Mouse (Mus musculus) hindbrain, embryonic 16.5 days (tissue): Measurements from ENCODE around the gene Rpl18a. TPM values are rescaled to one million over a fixed set of nuclear protein-coding genes. Genes with fewer than 3 reads are reported as not detected.
"Not testable (repeated sequence)": the region's sequence is repeated elsewhere in the genome, so short reads cannot be mapped to it uniquely, and the experiment has no call there.

Experiments used
- ATAC-seq: fragments of 200-750 bp; cut with Nextera tagmentation; 2 replicates; pipeline ENCODE4 v1.8.0; 2017; ENCODE audit warnings: moderate TSS enrichment, moderate library complexity
- H3K27ac ChIP-seq: fragments of 300-500 bp; sonication (generic); 2 replicates; pipeline ENCODE4 v1.5.1; 2014; ENCODE audit warnings: low read depth, mild to moderate bottlenecking, control low read depth, low read length, moderate library complexity
- H3K27me3 ChIP-seq: fragments of 300-500 bp; sonication (generic); replicated peaks from 2 replicates; pipeline ENCODE4 v1.6.1; 2014; ENCODE audit warnings: low read length; ENCODE audit not compliant: control insufficient read depth, insufficient read depth
- H3K36me3 ChIP-seq: fragments of 300-500 bp; sonication (generic); 2 replicates; pipeline ENCODE4 v1.6.1; 2014; ENCODE audit warnings: mild to moderate bottlenecking, low read length, moderate library complexity, mixed read lengths; ENCODE audit not compliant: control insufficient read depth, insufficient read depth
- H3K4me1 ChIP-seq: fragments of 300-500 bp; sonication (generic); 2 replicates; pipeline ENCODE4 v1.6.1; 2014; ENCODE audit warnings: low read depth, low read length; ENCODE audit not compliant: control insufficient read depth, insufficient read depth
- H3K4me2 ChIP-seq: fragments of 300-500 bp; sonication (generic); 2 replicates; pipeline ENCODE4 v1.6.1; 2014; ENCODE audit warnings: mild to moderate bottlenecking, low read length, control low read depth, moderate library complexity
- H3K4me3 ChIP-seq: fragments of 300-500 bp; sonication (generic); 2 replicates; pipeline ENCODE4 v1.5.1; 2014; ENCODE audit warnings: mild to moderate bottlenecking, low read length, control low read depth, moderate library complexity
- H3K9ac ChIP-seq: fragments of 300-500 bp; sonication (generic); 2 replicates; pipeline ENCODE4 v1.6.1; 2014; ENCODE audit warnings: low read depth, mild to moderate bottlenecking, control low read depth, low read length, moderate library complexity
- H3K9me3 ChIP-seq: fragments of 300-500 bp; sonication (generic); 2 replicates; pipeline ENCODE4 v1.6.1; 2014; ENCODE audit warnings: mild to moderate bottlenecking, low read length, moderate library complexity; ENCODE audit not compliant: control insufficient read depth
- WGBS: fragments of 180-500 bp; shearing (Covaris S2); extraction: QIAGEN DNeasy Blood & Tissue Kit; methylation state at CpG from one replicate; pipeline ENCODE4 v1.1.7; 2014; 5-methylcytosine and 5-hydroxymethylcytosine counted together
- polyA plus RNA-seq: library from polyadenylated mRNA; unstranded; fragments of >200 nt; fragmentation: Nextera tagmentation; extraction: Ambion mirVana; gene quantifications from 2 replicates; pipeline ENCODE4 v1.2.1, GENCODE M21; 2015

Gene Rpl18a
- polyA plus RNA-seq, 1 experiment from 2014 or later = 1,821 TPM

DNA sequence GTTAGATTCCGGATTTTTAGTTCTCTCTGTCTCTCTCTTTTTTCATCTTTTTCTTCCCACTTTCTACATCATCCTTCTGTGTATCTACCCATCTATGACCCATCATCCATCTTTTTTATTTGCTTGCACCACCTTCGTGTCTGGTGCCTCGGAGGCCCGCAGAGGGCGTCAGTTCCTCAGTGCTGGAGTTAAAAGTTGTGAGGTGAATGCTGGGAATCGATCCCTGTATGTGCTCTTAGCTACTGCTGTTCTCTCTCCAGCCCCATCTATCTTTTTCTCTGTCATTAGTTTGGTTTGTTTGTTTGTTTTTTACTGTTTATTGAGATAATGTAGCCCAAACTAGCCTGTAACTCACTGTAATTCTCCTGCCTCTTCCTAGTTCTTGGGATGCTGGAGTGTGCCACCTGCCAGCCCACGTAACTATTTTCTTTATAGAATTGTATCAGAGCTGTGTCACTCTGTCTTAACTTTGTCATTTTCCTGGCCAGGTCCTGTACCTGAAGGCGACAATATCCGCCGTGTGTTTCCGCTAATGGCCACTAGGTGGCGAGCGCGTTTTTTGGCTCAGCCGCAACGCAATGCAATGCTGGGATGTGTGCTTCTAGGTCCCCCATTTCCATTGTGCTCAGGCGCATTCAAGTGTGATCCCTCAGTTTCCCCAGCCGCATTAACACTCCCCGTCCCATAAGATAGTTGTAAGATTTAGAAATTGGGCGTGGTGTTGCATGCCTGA, 635 bp upstream of the Rpl18a start:
- peak overlapping the region; percentile 82 for H3K4me3 ChIP-seq
- WGBS = under 1% methylated on average over 20 of the region's 20 CpGs
- H3K9ac ChIP-seq = peak overlapping the region; percentile 76
- ATAC-seq = peak; percentile 41
- H3K27me3 ChIP-seq = peaks cover 23% of the 10 kb centered on the region
- H3K4me1 ChIP-seq = peaks cover 10% of the 10 kb centered on the region
- H3K27ac ChIP-seq = peak overlapping the region; percentile 72
- H3K36me3 ChIP-seq = peaks cover 25% of the 10 kb centered on the region
- no peaks in the 10 kb centered on the region for H3K9me3 ChIP-seq
- peak overlapping the region; percentile 80 for H3K4me2 ChIP-seq

DNA sequence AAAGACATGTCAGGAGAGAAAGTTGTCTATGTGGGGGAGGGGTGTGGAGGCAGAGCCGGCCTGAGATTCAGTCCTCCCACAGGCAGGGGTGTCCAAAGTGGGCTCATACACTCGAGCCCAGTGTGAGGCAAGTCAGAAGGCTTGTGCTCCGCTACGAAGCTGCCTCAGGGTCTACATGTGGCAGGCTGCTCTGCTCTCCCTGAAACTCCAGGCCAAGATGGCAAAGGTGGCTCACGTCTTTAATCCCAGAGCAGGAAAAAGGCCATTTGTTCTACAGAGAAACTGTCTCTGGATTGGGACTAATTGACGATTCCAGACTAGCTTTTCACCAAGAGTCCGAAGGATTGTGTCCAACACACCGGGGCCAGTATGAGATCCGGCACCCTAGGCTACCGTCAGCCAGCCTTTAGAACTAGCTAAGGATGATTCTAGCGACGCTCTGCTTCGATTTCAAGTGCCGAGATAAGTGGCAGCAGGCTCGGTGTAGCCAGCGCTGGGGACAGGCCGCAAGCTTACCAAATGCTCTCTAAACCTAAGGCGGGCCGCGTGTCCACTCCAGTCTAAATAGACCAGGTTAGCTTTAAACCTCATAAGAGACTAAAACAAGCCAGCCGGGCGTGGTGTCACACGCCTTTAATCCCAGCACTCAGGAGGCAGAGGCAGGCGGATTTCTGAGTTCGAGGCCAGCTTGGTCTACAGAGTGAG, 744 bp downstream of the Rpl18a start:
- ATAC-seq = no peak
- H3K9ac ChIP-seq = peak overlapping the region; percentile 96
- peaks cover 36% of the 10 kb centered on the region for H3K27me3 ChIP-seq
- peak overlapping the region; percentile 82 for H3K4me3 ChIP-seq
- peak overlapping the region; percentile 92 for H3K4me2 ChIP-seq
- H3K36me3 ChIP-seq = peaks cover 25% of the 10 kb centered on the region
- WGBS = 5% methylated on average over 25 of the region's 25 CpGs
- peaks cover 18% of the 10 kb centered on the region for H3K4me1 ChIP-seq
- no peaks in the 10 kb centered on the region for H3K9me3 ChIP-seq
- peak overlapping the region; percentile 75 for H3K27ac ChIP-seq

DNA sequence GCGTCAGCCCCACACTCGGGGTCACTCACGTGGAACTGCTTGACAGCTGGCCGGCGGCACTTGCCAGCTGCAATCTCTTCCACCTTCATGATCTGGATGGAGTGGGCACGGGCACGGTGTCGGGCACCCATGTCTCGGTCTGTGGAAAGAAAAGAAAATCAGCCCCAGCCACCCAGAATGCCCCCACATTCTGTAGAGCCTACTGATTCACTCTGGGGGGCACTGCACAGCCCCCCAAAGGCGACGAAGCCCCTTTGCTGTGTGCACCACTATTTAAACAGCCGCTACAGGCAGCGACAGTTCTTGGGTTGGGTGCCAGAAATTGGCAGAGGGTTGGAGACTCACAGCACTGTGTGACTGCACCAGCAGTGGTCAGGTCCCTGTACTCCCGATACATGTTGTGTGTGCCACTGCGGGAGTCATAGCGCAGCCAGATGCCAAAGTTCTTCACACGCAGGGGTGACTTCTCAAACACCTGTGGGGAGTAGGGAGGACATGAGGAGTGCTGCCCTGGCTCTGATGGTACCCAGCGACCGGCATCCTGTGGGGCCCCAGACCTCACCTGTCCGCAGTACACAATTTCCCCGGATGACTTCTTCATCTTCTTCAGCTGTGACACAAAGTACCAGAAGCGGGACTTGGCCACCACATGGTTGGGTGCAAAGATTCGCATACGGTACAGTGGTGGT, 1.5 kb downstream of the Rpl18a start:
- 80% methylated on average over 23 of the region's 24 CpGs for WGBS
- not testable (repeated sequence) for H3K27ac ChIP-seq

DNA sequence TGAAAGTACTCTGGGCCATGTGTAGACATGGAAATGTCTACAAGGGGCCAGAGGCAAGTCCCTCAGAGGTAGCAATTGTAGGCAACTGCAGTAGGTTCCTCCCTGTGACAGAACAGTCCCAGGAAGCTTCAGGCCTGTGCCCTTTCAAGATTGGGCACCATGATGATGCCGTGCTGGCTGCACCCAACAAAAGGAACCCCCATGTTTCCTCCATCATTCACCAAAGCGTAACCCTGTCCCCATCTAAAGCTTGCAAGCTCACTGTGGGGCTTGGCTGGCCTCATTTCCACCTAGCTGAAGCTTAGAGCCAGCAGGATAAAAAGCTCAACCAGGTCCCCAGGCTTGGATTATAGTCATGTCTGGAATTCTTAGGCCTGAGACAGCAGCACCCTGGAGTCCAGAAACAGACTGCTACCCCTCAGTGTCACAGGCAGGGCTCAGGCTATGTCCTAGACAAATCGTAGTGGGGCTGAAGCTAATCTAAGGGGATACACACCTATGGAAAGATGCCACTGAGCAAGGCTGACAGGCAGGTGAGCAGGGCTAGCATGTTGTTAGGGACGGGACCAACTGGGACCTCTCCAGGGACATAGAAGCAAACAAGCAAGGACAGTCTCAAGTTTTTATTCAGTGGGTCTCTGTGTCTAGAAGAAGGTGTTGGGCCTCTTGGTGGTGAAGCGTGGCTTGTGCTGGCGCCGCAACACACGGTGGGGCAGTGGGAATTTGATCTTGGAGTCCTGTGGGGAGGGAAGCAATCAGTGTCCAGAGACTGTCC, 2.3 kb downstream of the Rpl18a start:
- WGBS = 96% methylated on average over 8 of the region's 8 CpGs
- H3K9me3 ChIP-seq = peaks cover 2% of the 10 kb centered on the region; the same call in 1 of the 2 replicates
- H3K4me3 ChIP-seq = no peak overlapping the region
- H3K36me3 ChIP-seq = peaks cover 25% of the 10 kb centered on the region
- H3K9ac ChIP-seq = no peak overlapping the region
- H3K4me2 ChIP-seq = no peak overlapping the region
- peaks cover 18% of the 10 kb centered on the region for H3K4me1 ChIP-seq
- H3K27ac ChIP-seq = no peak overlapping the region
- no peak for ATAC-seq
- peaks cover 44% of the 10 kb centered on the region for H3K27me3 ChIP-seq

More for the DNA sequence above, 1.5 kb downstream of the Rpl18a start:
- peak overlapping the region; percentile 82; the same call in 1 of the 2 replicates for H3K4me3 ChIP-seq
- ATAC-seq, H3K9ac ChIP-seq, H3K9me3 ChIP-seq: not testable (repeated sequence)
- H3K27me3 ChIP-seq = peaks cover 44% of the 10 kb centered on the region
- H3K4me2 ChIP-seq = peak overlapping the region; percentile 92
- peaks cover 25% of the 10 kb centered on the region for H3K36me3 ChIP-seq
- peaks cover 18% of the 10 kb centered on the region for H3K4me1 ChIP-seq

DNA sequence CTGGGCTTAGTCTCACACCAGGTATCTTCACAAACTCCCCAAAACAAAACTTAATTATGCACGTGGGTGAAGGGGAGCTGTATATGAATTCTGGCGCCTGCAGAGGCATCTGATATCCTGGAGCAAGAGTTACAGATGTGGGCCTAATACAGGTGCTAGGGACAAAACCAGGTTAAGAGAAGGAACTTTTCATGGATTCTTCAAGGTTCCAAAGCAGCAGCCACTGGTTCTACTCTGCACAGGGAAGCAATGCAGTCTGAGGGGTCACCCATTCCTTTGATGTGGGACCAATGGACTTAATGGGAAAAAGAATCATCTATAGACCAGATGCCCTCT, 2.9 kb downstream of the Rpl18a start:
- H3K4me3 ChIP-seq = no peak overlapping the region

DNA sequence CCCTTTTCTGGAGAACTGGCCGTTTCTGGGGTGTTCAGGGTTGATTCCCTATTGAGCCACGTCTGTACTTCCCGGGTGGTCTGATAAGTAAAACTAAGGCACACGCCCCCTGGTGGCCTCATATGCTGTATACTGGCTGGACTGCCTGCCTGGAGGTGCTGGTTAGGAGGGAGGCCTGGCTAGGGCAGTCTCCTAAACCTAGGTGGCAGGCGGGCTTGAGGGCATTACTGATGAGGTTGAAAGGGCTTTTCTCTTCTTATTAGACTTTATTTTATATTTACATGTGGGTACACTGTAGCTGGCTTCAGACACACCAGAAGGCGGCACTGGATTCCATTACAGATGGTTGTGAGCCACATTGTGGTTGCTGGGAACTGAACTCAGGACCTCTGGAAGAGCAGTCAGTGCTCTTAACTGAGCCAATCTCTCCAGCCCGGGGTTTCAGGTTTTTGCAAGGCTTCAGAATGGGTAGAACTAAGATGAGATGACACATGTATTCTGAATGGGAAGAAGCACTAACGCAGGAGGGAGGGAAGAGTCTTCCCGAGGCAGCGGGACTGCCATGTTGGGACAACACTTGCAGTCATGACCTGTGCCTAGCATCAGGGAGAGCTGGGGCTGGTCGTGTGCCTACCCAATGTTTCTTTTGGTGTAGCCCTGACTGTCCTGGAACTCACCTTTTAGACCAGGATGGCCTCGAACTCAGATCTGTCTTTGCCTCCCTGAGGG, 3.4 kb downstream of the Rpl18a start:
- peaks cover 46% of the 10 kb centered on the region for H3K27me3 ChIP-seq
- peaks cover 2% of the 10 kb centered on the region; the same call in 1 of the 2 replicates for H3K9me3 ChIP-seq
- H3K36me3 ChIP-seq = peaks cover 25% of the 10 kb centered on the region

More for the DNA sequence above, 2.9 kb downstream of the Rpl18a start:
- H3K4me2 ChIP-seq = no peak overlapping the region
- no peak overlapping the region for H3K9ac ChIP-seq
- peaks cover 25% of the 10 kb centered on the region for H3K36me3 ChIP-seq
- H3K9me3 ChIP-seq = peaks cover 2% of the 10 kb centered on the region; the same call in 1 of the 2 replicates
- 56% methylated on average over 2 of the region's 2 CpGs for WGBS
- H3K27ac ChIP-seq = no peak overlapping the region
- no peak for ATAC-seq
- H3K4me1 ChIP-seq = peaks cover 18% of the 10 kb centered on the region
- H3K27me3 ChIP-seq = peaks cover 45% of the 10 kb centered on the region

DNA sequence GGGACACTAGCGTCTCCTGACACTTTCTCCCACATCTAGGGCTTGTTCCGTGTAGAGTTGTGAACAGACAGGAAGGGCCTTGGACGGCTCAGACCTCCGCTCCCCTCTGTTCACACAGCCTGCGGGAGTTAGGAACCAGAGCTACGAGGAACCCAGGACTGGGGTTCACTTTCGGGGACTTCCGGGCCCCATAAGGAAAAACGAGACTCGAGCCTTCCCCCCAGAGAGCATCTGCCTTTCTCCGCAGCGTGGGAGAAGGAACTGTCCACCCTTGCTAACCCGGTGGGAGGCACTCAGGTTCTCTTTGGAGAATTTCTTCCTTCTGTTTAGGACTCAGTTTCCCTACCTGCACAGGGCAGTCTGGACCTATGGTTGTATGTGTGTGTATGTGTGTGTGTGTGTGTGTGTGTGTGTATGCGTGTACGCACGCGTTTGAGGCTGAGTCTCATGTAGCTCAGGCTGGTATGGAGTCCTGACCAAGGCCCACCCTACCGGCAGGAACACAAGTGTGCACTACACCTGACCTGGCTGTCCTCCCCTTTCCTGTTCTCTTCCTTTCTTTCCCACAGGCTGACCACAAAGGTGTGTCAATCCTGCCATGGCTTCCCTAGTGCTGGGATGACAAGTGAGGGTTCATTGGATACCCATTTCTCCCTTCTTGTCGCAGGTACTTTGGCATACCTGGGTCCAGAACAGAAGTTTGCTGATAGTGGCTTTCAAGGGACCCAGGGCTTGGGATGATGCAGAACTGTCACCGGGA, 4.1 kb downstream of the Rpl18a start:
- WGBS = 29% methylated on average over 20 of the region's 20 CpGs
- Histone ChIP-seq H3K4me1 (peaks cover 18% of the 10 kb centered on the region), H3K9ac (peak overlapping the region; percentile 38; the same call in 1 of the 2 replicates), H3K4me3 (peak overlapping the region; percentile 24), H3K4me2 (peak overlapping the region; percentile 46), H3K27ac (no peak overlapping the region), H3K36me3 (peaks cover 25% of the 10 kb centered on the region), H3K9me3 (peaks cover 2% of the 10 kb centered on the region; the same call in 1 of the 2 replicates), H3K27me3 (peaks cover 48% of the 10 kb centered on the region)
- no peak for ATAC-seq

More for the DNA sequence above, 3.4 kb downstream of the Rpl18a start:
- Histone ChIP-seq H3K4me1 (peaks cover 18% of the 10 kb centered on the region), H3K9ac (no peak overlapping the region), H3K4me2 (no peak overlapping the region), H3K4me3 (no peak overlapping the region), H3K27ac (no peak overlapping the region)
- WGBS = 30% methylated on average over 12 of the region's 12 CpGs
- ATAC-seq = no peak
